Mouse (Mus musculus): ENCODE measurements at regions not wholly inside any gene's neighbourhood (a gene's known extent, or its start where the extent isn't known, plus 50 kb on each side); places are given as distances from the start of the nearest gene placed in this dataset.

DNA sequence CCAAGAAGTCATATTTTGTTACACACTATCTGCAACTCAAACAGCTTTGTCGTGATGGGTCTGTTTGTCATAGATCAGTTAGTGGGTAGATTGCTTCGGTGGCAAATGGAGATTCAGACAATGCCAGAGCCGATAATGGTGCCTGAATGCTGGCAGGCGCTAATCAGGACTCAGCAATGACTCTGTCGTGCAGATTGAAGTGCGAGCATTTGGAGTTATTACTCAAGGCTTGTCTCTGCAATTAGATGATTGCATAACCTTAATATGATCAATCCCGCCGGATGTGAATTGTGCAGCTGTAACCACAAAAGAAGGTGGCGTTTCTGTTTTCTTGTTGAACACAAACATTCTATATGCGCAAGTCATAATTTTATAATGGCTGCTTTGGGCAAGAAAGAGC lies 88.8 kb upstream of the Mafb start:
- H3K79me2 ChIP-seq (replicated peaks; ENCODE audit: control insufficient read depth, insufficient read depth, low read length), result no peaks in the 10 kb centered on the region

DNA sequence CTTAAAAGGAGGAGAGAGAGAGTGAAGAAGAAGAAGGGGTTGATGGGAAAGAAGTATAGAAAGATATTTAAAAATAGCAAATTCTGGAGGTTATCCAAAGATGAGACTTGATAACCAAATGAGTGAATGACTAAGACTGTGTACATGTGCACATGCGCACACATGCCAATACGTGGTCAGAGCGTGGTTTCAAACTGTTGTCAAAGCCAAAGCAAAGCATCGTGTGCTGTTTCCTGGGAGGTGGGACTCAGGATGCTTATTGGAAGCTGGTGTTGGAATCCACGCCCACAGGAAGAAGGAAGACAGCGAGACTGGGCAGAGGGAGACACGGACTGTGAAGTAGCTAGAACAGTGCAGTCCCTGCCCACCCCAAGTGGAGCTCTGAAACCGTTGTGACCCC lies 89.8 kb upstream of the Mafb start:
- intact Hi-C loops (cut with DNase I), result loop anchor here (10.0 kb wide), 2 partner anchors 58 to 752 kb away; no protein-coding TSS in a partner anchor

More for the DNA sequence above, 88.8 kb upstream of the Mafb start:
- no peaks in the 10 kb centered on the region for H3K27me3 ChIP-seq (ENCODE audit: control insufficient read depth, insufficient read depth, low read length)
- intact Hi-C loops (cut with DNase I), result loop anchor here (10.0 kb wide), 2 partner anchors 59 to 751 kb away; no protein-coding TSS in a partner anchor
- DNase-seq, result no peak
- H3K4me1 ChIP-seq (ENCODE audit: control insufficient read depth, insufficient read depth, low read length), result peaks cover 7% of the 10 kb centered on the region
- H3K4me3 ChIP-seq, result no peak overlapping the region
- no peak overlapping the region for H3K9ac ChIP-seq (ENCODE audit: low read depth, low read length)
- no peaks in the 10 kb centered on the region for H3K36me3 ChIP-seq (ENCODE audit: control insufficient read depth, insufficient read depth, low read length)
- no peak overlapping the region for H3K27ac ChIP-seq
- WGBS, result 41% methylated on average over 10 of the region's 10 CpGs
- no peak for TF ChIP-seq EP300 (IDR thresholded peaks at IDR 0.05; ENCODE audit: insufficient read depth, low read depth, low read length)
- TF ChIP-seq CTCF (IDR thresholded peaks at IDR 0.05), result no peak
- TF ChIP-seq POLR2A (IDR thresholded peaks at IDR 0.05; ENCODE audit: insufficient read depth, low read depth, low read length), result no peak

DNA sequence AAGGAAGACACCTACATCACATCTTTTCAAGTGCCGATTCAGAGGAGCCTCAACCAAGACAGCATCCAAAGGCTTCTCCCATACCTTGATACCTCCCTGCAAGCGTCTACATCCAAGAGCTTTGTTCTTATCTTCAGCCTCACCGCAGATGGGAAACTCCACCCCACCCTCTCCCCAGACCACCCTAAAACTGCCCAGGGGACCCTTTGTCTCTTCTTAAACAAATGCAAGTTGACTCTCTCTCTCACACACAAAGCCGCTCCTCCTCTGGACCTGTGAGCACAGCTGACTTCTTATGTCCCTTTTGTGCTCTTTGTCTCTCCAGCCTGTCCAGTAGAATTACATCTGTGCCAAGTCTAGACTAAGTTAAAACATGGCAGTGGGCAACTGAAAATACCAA lies 104.7 kb upstream of the Mafb start:
- H3K4me3 ChIP-seq, result no peak overlapping the region
- no peak overlapping the region for H3K27ac ChIP-seq
- H3K79me2 ChIP-seq (replicated peaks; ENCODE audit: control insufficient read depth, insufficient read depth, low read length), result no peaks in the 10 kb centered on the region
- H3K9ac ChIP-seq (ENCODE audit: low read depth, low read length), result no peak overlapping the region
- H3K36me3 ChIP-seq (ENCODE audit: control insufficient read depth, insufficient read depth, low read length), result no peaks in the 10 kb centered on the region
- DNase-seq, result no peak
- no peaks in the 10 kb centered on the region; the same call in 1 of the 2 replicates for H3K27me3 ChIP-seq (ENCODE audit: control insufficient read depth, insufficient read depth, low read length)
- intact Hi-C loops (cut with DNase I), result no loop called here
- no peak for TF ChIP-seq POLR2A (IDR thresholded peaks at IDR 0.05; ENCODE audit: insufficient read depth, low read depth, low read length)
- TF ChIP-seq EP300 (IDR thresholded peaks at IDR 0.05; ENCODE audit: insufficient read depth, low read depth, low read length), result no peak
- TF ChIP-seq CTCF (IDR thresholded peaks at IDR 0.05), result no peak
- H3K4me1 ChIP-seq (ENCODE audit: control insufficient read depth, insufficient read depth, low read length), result no peaks in the 10 kb centered on the region
- WGBS, result 84% methylated on average over 4 of the region's 4 CpGs

More for the DNA sequence above, 89.8 kb upstream of the Mafb start:
- TF ChIP-seq EP300 (IDR thresholded peaks at IDR 0.05; ENCODE audit: insufficient read depth, low read depth, low read length) (no peak), CTCF (IDR thresholded peaks at IDR 0.05) (no peak), POLR2A (IDR thresholded peaks at IDR 0.05; ENCODE audit: insufficient read depth, low read depth, low read length) (no peak)
- no peaks in the 10 kb centered on the region for H3K27me3 ChIP-seq (ENCODE audit: control insufficient read depth, insufficient read depth, low read length)
- no peaks in the 10 kb centered on the region for H3K36me3 ChIP-seq (ENCODE audit: control insufficient read depth, insufficient read depth, low read length)
- H3K4me1 ChIP-seq (ENCODE audit: control insufficient read depth, insufficient read depth, low read length), result peaks cover 3% of the 10 kb centered on the region
- H3K4me3 ChIP-seq, result no peak overlapping the region
- WGBS, result 66% methylated on average over 8 of the region's 8 CpGs
- no peak overlapping the region for H3K9ac ChIP-seq (ENCODE audit: low read depth, low read length)
- DNase-seq, result no peak
- no peaks in the 10 kb centered on the region for H3K79me2 ChIP-seq (replicated peaks; ENCODE audit: control insufficient read depth, insufficient read depth, low read length)
- no peak overlapping the region for H3K27ac ChIP-seq

DNA sequence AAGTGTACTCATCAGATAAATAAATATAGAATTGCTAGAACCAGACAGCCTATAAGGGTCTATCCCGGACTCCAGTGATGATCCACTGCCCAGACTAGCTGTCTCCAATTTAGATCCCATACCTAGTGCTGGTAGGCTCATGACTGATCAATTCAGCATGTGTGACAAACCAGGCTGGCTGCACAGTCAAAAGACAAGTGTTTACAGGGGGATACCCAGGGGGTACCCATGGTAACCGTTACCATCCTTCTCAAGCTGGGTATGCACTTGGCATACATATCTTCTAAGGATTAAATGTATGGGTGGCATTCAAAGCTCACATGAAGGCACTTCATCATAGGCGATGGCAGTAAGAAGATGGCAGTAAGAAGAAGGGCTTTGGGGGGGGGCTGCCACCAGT lies 109.3 kb upstream of the Mafb start:
- no peaks in the 10 kb centered on the region; the same call in 1 of the 2 replicates for H3K27me3 ChIP-seq (ENCODE audit: control insufficient read depth, insufficient read depth, low read length)
- TF ChIP-seq EP300 (IDR thresholded peaks at IDR 0.05; ENCODE audit: insufficient read depth, low read depth, low read length) (no peak), POLR2A (IDR thresholded peaks at IDR 0.05; ENCODE audit: insufficient read depth, low read depth, low read length) (no peak), CTCF (IDR thresholded peaks at IDR 0.05) (no peak)
- H3K79me2 ChIP-seq (replicated peaks; ENCODE audit: control insufficient read depth, insufficient read depth, low read length), result no peaks in the 10 kb centered on the region
- H3K4me1 ChIP-seq (ENCODE audit: control insufficient read depth, insufficient read depth, low read length), result no peaks in the 10 kb centered on the region
- no peak overlapping the region for H3K9ac ChIP-seq (ENCODE audit: low read depth, low read length)
- no peak for DNase-seq
- no peak overlapping the region for H3K27ac ChIP-seq
- H3K4me3 ChIP-seq, result no peak overlapping the region
- intact Hi-C loops (cut with DNase I), result no loop called here
- 90% methylated on average over 3 of the region's 3 CpGs for WGBS
- H3K36me3 ChIP-seq (ENCODE audit: control insufficient read depth, insufficient read depth, low read length), result no peaks in the 10 kb centered on the region

DNA sequence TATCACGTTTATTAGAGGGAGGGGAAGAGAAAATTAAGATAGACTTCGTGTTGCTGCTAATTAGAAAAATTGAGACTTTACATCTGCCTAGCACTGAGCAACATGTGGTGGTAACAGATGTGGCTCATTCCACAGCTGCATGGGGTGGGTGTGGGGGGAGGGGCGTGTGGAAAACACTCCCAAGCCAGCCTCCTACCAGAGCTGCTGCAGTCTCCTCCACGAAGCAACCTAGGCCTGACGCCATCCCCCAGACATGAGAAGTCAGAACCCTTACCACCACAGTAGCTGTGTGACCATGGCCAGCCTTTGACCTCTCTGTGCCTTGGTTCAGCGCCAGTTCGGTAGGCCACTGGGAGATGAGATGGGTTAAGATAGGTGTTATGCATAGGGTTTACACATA lies 112.4 kb upstream of the Mafb start:
- TF ChIP-seq POLR2A (IDR thresholded peaks at IDR 0.05; ENCODE audit: insufficient read depth, low read depth, low read length) (no peak), CTCF (IDR thresholded peaks at IDR 0.05) (no peak), EP300 (IDR thresholded peaks at IDR 0.05; ENCODE audit: insufficient read depth, low read depth, low read length) (no peak)
- H3K4me3 ChIP-seq, result no peak overlapping the region
- peaks cover 2% of the 10 kb centered on the region; the same call in 1 of the 2 replicates for H3K4me1 ChIP-seq (ENCODE audit: control insufficient read depth, insufficient read depth, low read length)
- WGBS, result 58% methylated on average over 7 of the region's 7 CpGs
- H3K27ac ChIP-seq, result no peak overlapping the region
- intact Hi-C loops (cut with DNase I), result no loop called here
- no peaks in the 10 kb centered on the region for H3K36me3 ChIP-seq (ENCODE audit: control insufficient read depth, insufficient read depth, low read length)
- no peak overlapping the region for H3K9ac ChIP-seq (ENCODE audit: low read depth, low read length)
- H3K27me3 ChIP-seq (ENCODE audit: control insufficient read depth, insufficient read depth, low read length), result no peaks in the 10 kb centered on the region
- no peaks in the 10 kb centered on the region for H3K79me2 ChIP-seq (replicated peaks; ENCODE audit: control insufficient read depth, insufficient read depth, low read length)
- DNase-seq, result no peak

DNA sequence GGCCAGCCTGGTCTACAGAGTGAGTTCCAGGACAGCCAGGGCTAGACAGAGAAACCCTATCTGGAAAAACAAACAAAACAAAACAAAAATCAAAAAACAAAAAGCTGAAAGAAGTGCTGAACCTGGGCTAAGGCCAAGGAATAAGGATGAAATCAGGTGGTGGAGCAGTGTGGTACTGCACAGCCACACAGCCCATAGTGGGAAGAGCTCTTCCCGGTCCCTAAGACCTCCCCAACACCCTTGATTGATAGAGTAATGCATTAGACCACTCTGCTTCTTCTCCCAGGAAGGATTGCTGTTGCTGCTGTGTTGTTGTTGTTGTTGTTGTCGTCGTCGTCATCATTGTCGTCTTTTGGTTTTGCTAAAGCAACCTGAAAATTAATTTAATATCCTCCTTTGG lies 118.2 kb upstream of the Mafb start:
- no peaks in the 10 kb centered on the region for H3K36me3 ChIP-seq (ENCODE audit: control insufficient read depth, insufficient read depth, low read length)
- H3K27me3 ChIP-seq (ENCODE audit: control insufficient read depth, insufficient read depth, low read length), result no peaks in the 10 kb centered on the region
- 95% methylated on average over 5 of the region's 5 CpGs for WGBS
- H3K79me2 ChIP-seq (replicated peaks; ENCODE audit: control insufficient read depth, insufficient read depth, low read length), result no peaks in the 10 kb centered on the region
- no peak for TF ChIP-seq POLR2A (IDR thresholded peaks at IDR 0.05; ENCODE audit: insufficient read depth, low read depth, low read length)
- TF ChIP-seq CTCF (IDR thresholded peaks at IDR 0.05), result no peak
- no peak for TF ChIP-seq EP300 (IDR thresholded peaks at IDR 0.05; ENCODE audit: insufficient read depth, low read depth, low read length)
- H3K9ac ChIP-seq (ENCODE audit: low read depth, low read length), result no peak overlapping the region
- peaks cover 4% of the 10 kb centered on the region for H3K4me1 ChIP-seq (ENCODE audit: control insufficient read depth, insufficient read depth, low read length)
- no peak overlapping the region for H3K4me3 ChIP-seq
- intact Hi-C loops (cut with DNase I), result no loop called here
- no peak for DNase-seq
- no peak overlapping the region for H3K27ac ChIP-seq
